Mouse (Mus musculus): Measurements from ENCODE around the gene Ppig.

Ppig gene

GRCm38 (mm10) chr2:69760980-69761379 lies 38.6 kb downstream of the Ppig start:
- in situ Hi-C loops (cut with MboI; ENCODE audit: low sequenced_read_pairs) = no loop called here

- in situ Hi-C loops (cut with MboI; ENCODE audit: low sequenced_read_pairs) = no loop called here
Observed at GRCm38 (mm10) chr2:69763340-69763739, 41.0 kb downstream of the Ppig start.

- in situ Hi-C loops (cut with MboI; ENCODE audit: low sequenced_read_pairs) = no loop called here
Observed at GRCm38 (mm10) chr2:69764716-69765115, 42.4 kb downstream of the Ppig start.

GRCm38 (mm10) chr2:69773331-69773730 lies 51.0 kb downstream of the Ppig start:
- in situ Hi-C loops (cut with MboI; ENCODE audit: low sequenced_read_pairs) = no loop called here

- in situ Hi-C loops (cut with MboI; ENCODE audit: low sequenced_read_pairs) = no loop called here
Observed at GRCm38 (mm10) chr2:69777985-69778835, 55.9 kb downstream of the Ppig start.

- in situ Hi-C loops (cut with MboI; ENCODE audit: low sequenced_read_pairs) = no loop called here
Observed at GRCm38 (mm10) chr2:69778836-69779177, 56.5 kb downstream of the Ppig start.

- in situ Hi-C loops (cut with MboI; ENCODE audit: low sequenced_read_pairs) = no loop called here
Observed at GRCm38 (mm10) chr2:69788974-69789373, 66.6 kb downstream of the Ppig start.

- in situ Hi-C loops (cut with MboI; ENCODE audit: low sequenced_read_pairs) = no loop called here
Observed at GRCm38 (mm10) chr2:69789429-69790069, 67.2 kb downstream of the Ppig start, which contains the start of the genes Ccdc173 and Phospho2. Gene Ccdc173 (minus strand): TSS chr2:69789575. Gene Phospho2 (plus strand): TSS chr2:69789623.

GRCm38 (mm10) chr2:69790285-69790684 lies 67.9 kb downstream of the Ppig start:
- in situ Hi-C loops (cut with MboI; ENCODE audit: low sequenced_read_pairs) = no loop called here

- in situ Hi-C loops (cut with MboI; ENCODE audit: low sequenced_read_pairs) = no loop called here
Observed at GRCm38 (mm10) chr2:69790722-69791121, 68.4 kb downstream of the Ppig start.

- in situ Hi-C loops (cut with MboI; ENCODE audit: low sequenced_read_pairs) = no loop called here
Observed at GRCm38 (mm10) chr2:69802911-69803312, 80.6 kb downstream of the Ppig start.

All from CH12F3 (cell line).